Mouse (Mus musculus) ES-E14 (cell line): ENCODE measurements at regions not wholly inside any gene's neighbourhood (a gene's known extent, or its start where the extent isn't known, plus 50 kb on each side); places are given as distances from the start of the nearest gene placed in this dataset.

Experiments used
- MAFK ChIP-seq: IDR thresholded peaks from 2 replicates; pipeline ENCODE4 v1.6.1; 2014; ENCODE audit warnings: mild to moderate bottlenecking, low read depth, low read length, inconsistent platforms; ENCODE audit not compliant: insufficient read depth
- ZC3H11A ChIP-seq: IDR thresholded peaks from 2 replicates; pipeline ENCODE4 v1.6.1; 2012; ENCODE audit warnings: low read depth, mild to moderate bottlenecking, inconsistent platforms, low read length, borderline replicate concordance

GRCm38 (mm10) chr1:121701826-121702225 is 134.0 kb upstream of the Ddx18 start:
- TF ChIP-seq ZC3H11A: no peak
- TF ChIP-seq MAFK: no peak
